Mouse (Mus musculus): ENCODE results near the gene Serp2.

Gene Serp2

GRCm38 (mm10) chr14:76556852-76557208 lies at the start of gene Serp2:
TSS of gene Serp2 (minus strand) at chr14:76556889.
- DNase-seq (ENCODE audit: low spot score): no peak

GRCm38 (mm10) chr14:76605931-76606534 lies 49.3 kb upstream of the Serp2 start:
- no peak for DNase-seq (ENCODE audit: low spot score)

GRCm38 (mm10) chr14:76604012-76604411 lies 47.3 kb upstream of the Serp2 start:
- DNase-seq (ENCODE audit: low spot score): no peak

GRCm38 (mm10) chr14:76601654-76602053 lies 45.0 kb upstream of the Serp2 start:
- no peak for DNase-seq (ENCODE audit: low spot score)

- DNase-seq (ENCODE audit: low spot score): no peak
These were observed 43.7 kb upstream of the Serp2 start for GRCm38 (mm10) chr14:76600391-76600790.

GRCm38 (mm10) chr14:76599706-76600105 lies 43.0 kb upstream of the Serp2 start:
- no peak for DNase-seq (ENCODE audit: low spot score)

- peak; percentile 55 for DNase-seq (ENCODE audit: low spot score)
These were observed 42.0 kb upstream of the Serp2 start for GRCm38 (mm10) chr14:76598518-76599216.

GRCm38 (mm10) chr14:76597751-76598150 lies 41.1 kb upstream of the Serp2 start:
- DNase-seq (ENCODE audit: low spot score): no peak

- no peak for DNase-seq (ENCODE audit: low spot score)
These were observed 38.6 kb upstream of the Serp2 start for GRCm38 (mm10) chr14:76595048-76595859.

GRCm38 (mm10) chr14:76594351-76594885 lies 37.7 kb upstream of the Serp2 start:
- peak; percentile 43 for DNase-seq (ENCODE audit: low spot score)

- DNase-seq (ENCODE audit: low spot score): no peak
These were observed 37.0 kb upstream of the Serp2 start for GRCm38 (mm10) chr14:76593630-76594193.

GRCm38 (mm10) chr14:76592721-76593120 lies 36.0 kb upstream of the Serp2 start:
- no peak for DNase-seq (ENCODE audit: low spot score)

GRCm38 (mm10) chr14:76592090-76592489 lies 35.4 kb upstream of the Serp2 start:
- peak; percentile 90 for DNase-seq (ENCODE audit: low spot score)

GRCm38 (mm10) chr14:76590134-76590533 lies 33.4 kb upstream of the Serp2 start:
- DNase-seq (ENCODE audit: low spot score): no peak

GRCm38 (mm10) chr14:76589671-76590070 lies 33.0 kb upstream of the Serp2 start:
- DNase-seq (ENCODE audit: low spot score): no peak

GRCm38 (mm10) chr14:76585831-76586405 lies 29.2 kb upstream of the Serp2 start:
- DNase-seq (ENCODE audit: low spot score): no peak

- no peak for DNase-seq (ENCODE audit: low spot score)
These were observed 27.3 kb upstream of the Serp2 start for GRCm38 (mm10) chr14:76583985-76584384.

GRCm38 (mm10) chr14:76581974-76582922 lies 25.6 kb upstream of the Serp2 start:
- DNase-seq (ENCODE audit: low spot score): no peak

GRCm38 (mm10) chr14:76579660-76580061 lies 23.0 kb upstream of the Serp2 start:
- DNase-seq (ENCODE audit: low spot score): no peak

GRCm38 (mm10) chr14:76577840-76578239 lies 21.2 kb upstream of the Serp2 start:
- DNase-seq (ENCODE audit: low spot score): no peak

- DNase-seq (ENCODE audit: low spot score): no peak
These were observed 13.6 kb upstream of the Serp2 start for GRCm38 (mm10) chr14:76570292-76570691.
